Mouse (Mus musculus) midbrain, embryonic 12.5 days (tissue): ENCODE data around the gene Aes. TPM values are rescaled to one million over a fixed set of nuclear protein-coding genes. Genes with fewer than 3 reads are reported as not detected.

Experiments
- ATAC-seq: fragments of 200-750 bp; cut with Nextera tagmentation; 2 replicates; pipeline ENCODE4 v1.8.0; 2017; ENCODE audit warnings: low read depth, moderate TSS enrichment, moderate library complexity; ENCODE audit not compliant: low FRiP score
- H3K27ac ChIP-seq: fragments of 300-500 bp; sonication (generic); replicated peaks from 2 replicates; pipeline ENCODE4 v1.5.1; 2016; ENCODE audit warnings: mild to moderate bottlenecking
- H3K27me3 ChIP-seq: fragments of 300-500 bp; sonication (generic); 2 replicates; pipeline ENCODE4 v1.6.1; 2016; ENCODE audit warnings: mild to moderate bottlenecking
- H3K36me3 ChIP-seq: fragments of 300-500 bp; sonication (generic); 2 replicates; pipeline ENCODE4 v1.6.1; 2016
- H3K4me1 ChIP-seq: fragments of 300-500 bp; sonication (generic); 2 replicates; pipeline ENCODE4 v1.6.1; 2016
- H3K4me2 ChIP-seq: fragments of 300-500 bp; sonication (generic); replicated peaks from 2 replicates; pipeline ENCODE4 v1.6.1; 2016; ENCODE audit warnings: mild to moderate bottlenecking, moderate library complexity
- H3K4me3 ChIP-seq: fragments of 300-500 bp; sonication (generic); 2 replicates; pipeline ENCODE4 v1.5.1; 2016; ENCODE audit warnings: mild to moderate bottlenecking
- H3K9ac ChIP-seq: fragments of 300-500 bp; sonication (generic); replicated peaks from 2 replicates; pipeline ENCODE4 v1.6.1; 2016; ENCODE audit warnings: mild to moderate bottlenecking, moderate library complexity
- H3K9me3 ChIP-seq: fragments of 300-500 bp; sonication (generic); 2 replicates; pipeline ENCODE4 v1.6.1; 2016; ENCODE audit warnings: mild to moderate bottlenecking
- WGBS: fragments of 180-500 bp; shearing (Covaris S2); methylation state at CpG from one replicate; pipeline ENCODE4 v1.1.7; 2016; 5-methylcytosine and 5-hydroxymethylcytosine counted together
- polyA plus RNA-seq: library from polyadenylated mRNA; unstranded; fragments of >200 nt; fragmentation: Nextera tagmentation; extraction: Ambion mirVana; gene quantifications from 2 replicates; pipeline ENCODE4 v1.2.1, GENCODE M21; 2016

Aes gene
- polyA plus RNA-seq, 1 experiment from 2014 or later, result 524 TPM

GRCm38 (mm10) chr10:81534826-81535225 lies 24.5 kb upstream of the Aes start:
- Histone ChIP-seq H3K4me2 (no peak overlapping the region), H3K27ac (no peak overlapping the region), H3K9ac (no peak overlapping the region), H3K4me1 (0 out of 2 replicates have a peak, but pooled peaks cover 2% of the 10 kb centered on the region), H3K9me3 (no peaks in the 10 kb centered on the region), H3K4me3 (no peak overlapping the region), H3K27me3 (no peaks in the 10 kb centered on the region), H3K36me3 (peaks cover 55% of the 10 kb centered on the region)
- WGBS, result 64% methylated on average over 16 of the region's 16 CpGs
- ATAC-seq, result no peak

- no peak overlapping the region for H3K4me3 ChIP-seq
- no peak for ATAC-seq
- no peak overlapping the region for H3K27ac ChIP-seq
- no peaks in the 10 kb centered on the region for H3K9me3 ChIP-seq
- H3K9ac ChIP-seq, result no peak overlapping the region
- peaks cover 3% of the 10 kb centered on the region; the same call in 1 of the 2 replicates for H3K4me1 ChIP-seq
- 75% methylated on average over 6 of the region's 6 CpGs for WGBS
- no peaks in the 10 kb centered on the region for H3K27me3 ChIP-seq
- no peak overlapping the region for H3K4me2 ChIP-seq
- H3K36me3 ChIP-seq, result peaks cover 40% of the 10 kb centered on the region
Measured at GRCm38 (mm10) chr10:81536734-81537133, 22.6 kb upstream of the Aes start.

- no peak for ATAC-seq
- Histone ChIP-seq H3K9me3 (no peaks in the 10 kb centered on the region), H3K4me3 (no peak overlapping the region), H3K27ac (no peak overlapping the region), H3K36me3 (peaks cover 35% of the 10 kb centered on the region), H3K9ac (no peak overlapping the region), H3K4me2 (no peak overlapping the region), H3K27me3 (no peaks in the 10 kb centered on the region), H3K4me1 (peaks cover 10% of the 10 kb centered on the region)
- 87% methylated on average over 2 of the region's 2 CpGs for WGBS
Measured at GRCm38 (mm10) chr10:81537429-81537828, 21.9 kb upstream of the Aes start.

- ATAC-seq, result no peak
Measured at GRCm38 (mm10) chr10:81538321-81539048, 20.8 kb upstream of the Aes start.

GRCm38 (mm10) chr10:81541363-81541762 lies 17.9 kb upstream of the Aes start:
- Histone ChIP-seq H3K36me3 (peaks cover 10% of the 10 kb centered on the region; the same call in 1 of the 2 replicates), H3K27ac (no peak overlapping the region), H3K4me2 (no peak overlapping the region), H3K27me3 (no peaks in the 10 kb centered on the region), H3K9ac (no peak overlapping the region), H3K4me1 (peaks cover 32% of the 10 kb centered on the region), H3K4me3 (no peak overlapping the region), H3K9me3 (no peaks in the 10 kb centered on the region)
- ATAC-seq, result no peak
- 86% methylated on average over 5 of the region's 5 CpGs for WGBS

More at GRCm38 (mm10) chr10:81538321-81539048, 20.8 kb upstream of the Aes start:
- no peaks in the 10 kb centered on the region for H3K9me3 ChIP-seq
- H3K4me2 ChIP-seq, result no peak overlapping the region
- peaks cover 21% of the 10 kb centered on the region for H3K4me1 ChIP-seq
- no peak overlapping the region for H3K4me3 ChIP-seq
- peaks cover 24% of the 10 kb centered on the region; the same call in 1 of the 2 replicates for H3K36me3 ChIP-seq
- no peak overlapping the region for H3K9ac ChIP-seq
- no peaks in the 10 kb centered on the region for H3K27me3 ChIP-seq
- no peak overlapping the region for H3K27ac ChIP-seq
- 92% methylated on average over 3 of the region's 3 CpGs for WGBS

- no peaks in the 10 kb centered on the region for H3K9me3 ChIP-seq
- no peaks in the 10 kb centered on the region for H3K27me3 ChIP-seq
- H3K9ac ChIP-seq, result no peak overlapping the region
- no peak overlapping the region for H3K4me3 ChIP-seq
- H3K36me3 ChIP-seq, result peaks cover 10% of the 10 kb centered on the region; the same call in 1 of the 2 replicates
- peaks cover 32% of the 10 kb centered on the region for H3K4me1 ChIP-seq
- 82% methylated on average over 10 of the region's 10 CpGs for WGBS
- no peak for ATAC-seq
- no peak overlapping the region for H3K27ac ChIP-seq
- H3K4me2 ChIP-seq, result no peak overlapping the region
Measured at GRCm38 (mm10) chr10:81541803-81542202, 17.5 kb upstream of the Aes start.

GRCm38 (mm10) chr10:81542727-81543460 lies 16.4 kb upstream of the Aes start:
- Histone ChIP-seq H3K9me3 (no peaks in the 10 kb centered on the region), H3K27ac (no peak overlapping the region), H3K4me1 (peaks cover 32% of the 10 kb centered on the region), H3K4me3 (peak overlapping the region; percentile 94), H3K27me3 (no peaks in the 10 kb centered on the region), H3K9ac (peak overlapping the region; percentile 93), H3K36me3 (peaks cover 6% of the 10 kb centered on the region; the same call in 1 of the 2 replicates), H3K4me2 (peak overlapping the region; percentile 98)
- 77% methylated on average over 7 of the region's 7 CpGs for WGBS
- no peak for ATAC-seq

- WGBS, result 70% methylated on average over 1 of the region's 1 CpGs
- Histone ChIP-seq H3K4me3 (peak overlapping the region; percentile 94), H3K9me3 (no peaks in the 10 kb centered on the region), H3K27ac (no peak overlapping the region), H3K36me3 (peaks cover 5% of the 10 kb centered on the region; the same call in 1 of the 2 replicates), H3K4me2 (peak overlapping the region; percentile 98), H3K27me3 (no peaks in the 10 kb centered on the region), H3K4me1 (peaks cover 32% of the 10 kb centered on the region), H3K9ac (peak overlapping the region; percentile 93)
- no peak for ATAC-seq
Measured at GRCm38 (mm10) chr10:81543633-81544032, 15.7 kb upstream of the Aes start.

GRCm38 (mm10) chr10:81544296-81545160 lies 14.8 kb upstream of the Aes start:
- H3K4me3 ChIP-seq, result peak overlapping the region; percentile 94
- H3K4me1 ChIP-seq, result peaks cover 32% of the 10 kb centered on the region
- H3K36me3 ChIP-seq, result peaks cover 3% of the 10 kb centered on the region; the same call in 1 of the 2 replicates
- peak overlapping the region; percentile 98 for H3K4me2 ChIP-seq
- peak overlapping the region; percentile 93 for H3K9ac ChIP-seq
- H3K9me3 ChIP-seq, result no peaks in the 10 kb centered on the region
- WGBS, result under 1% methylated on average over 89 of the region's 93 CpGs
- ATAC-seq, result peak; percentile 4
- no peaks in the 10 kb centered on the region for H3K27me3 ChIP-seq
- peak overlapping the region; percentile 82 for H3K27ac ChIP-seq

GRCm38 (mm10) chr10:81545161-81545747 lies 14.0 kb upstream of the Aes start, which contains the start of gene Gna11:
Gna11 (minus strand) TSS chr10:81545190.
- 2% methylated on average over 54 of the region's 59 CpGs for WGBS
- no peaks in the 10 kb centered on the region for H3K9me3 ChIP-seq

GRCm38 (mm10) chr10:81546332-81546731 lies 13.0 kb upstream of the Aes start:
- ATAC-seq, result no peak
- 80% methylated on average over 5 of the region's 5 CpGs for WGBS
- H3K4me2 ChIP-seq, result no peak overlapping the region
- H3K36me3 ChIP-seq, result no peaks in the 10 kb centered on the region
- no peaks in the 10 kb centered on the region for H3K9me3 ChIP-seq
- no peak overlapping the region; the same call in 1 of the 2 replicates for H3K9ac ChIP-seq
- peaks cover 32% of the 10 kb centered on the region for H3K4me1 ChIP-seq
- H3K4me3 ChIP-seq, result no peak overlapping the region
- H3K27me3 ChIP-seq, result no peaks in the 10 kb centered on the region
- no peak overlapping the region for H3K27ac ChIP-seq

More at GRCm38 (mm10) chr10:81545161-81545747, 14.0 kb upstream of the Aes start, which contains the start of gene Gna11:
- Histone ChIP-seq H3K27ac (peak within 1 kb of the TSS; percentile 88), H3K4me3 (peak within 1 kb of the TSS; percentile 94), H3K9ac (peak within 1 kb of the TSS; percentile 93), H3K36me3 (no peaks in the 10 kb centered on the region), H3K4me1 (peaks cover 32% of the 10 kb centered on the region), H3K4me2 (peak within 1 kb of the TSS; percentile 98), H3K27me3 (no peaks in the 10 kb centered on the region)
- ATAC-seq, result peak; percentile 95
